Mouse (Mus musculus) layer of hippocampus, adult 18-20 months (tissue): Measurements from ENCODE around the gene Fam172a. TPM values are rescaled to one million over a fixed set of nuclear protein-coding genes. Genes with fewer than 3 reads are reported as not detected.

Experiments used
- DNase-seq, 2 experiments: peaks; one replicate each; pipeline ENCODE4 v3.0.0; 2022; ENCODE audit warnings: low spot score in 2 of 2
- total RNA-seq, 2 experiments: library from RNA; stranded (reverse); gene quantifications; 2 replicates each; pipeline ENCODE4 v1.2.3; 2021

Fam172a gene
- total RNA-seq, 2 experiments from 2014 or later, result 36.5 to 38.5 TPM

GRCm38 (mm10) chr13:78099746-78100530, 398.1 kb downstream of the Fam172a start:
- peak in 1 of 2 experiments; percentile 11 for DNase-seq

GRCm38 (mm10) chr13:78100664-78101063, 398.8 kb downstream of the Fam172a start:
- DNase-seq, result no peak

GRCm38 (mm10) chr13:78102337-78102736, 400.5 kb downstream of the Fam172a start:
- no peak for DNase-seq

GRCm38 (mm10) chr13:78104851-78105250, 403.0 kb downstream of the Fam172a start:
- DNase-seq, result no peak

- no peak for DNase-seq
These were observed 408.8 kb downstream of the Fam172a start for GRCm38 (mm10) chr13:78110648-78111047.

- DNase-seq, result no peak
These were observed 412.1 kb downstream of the Fam172a start for GRCm38 (mm10) chr13:78113978-78114377.

- DNase-seq, result no peak
These were observed 416.9 kb downstream of the Fam172a start for GRCm38 (mm10) chr13:78118715-78119114.

- no peak for DNase-seq
These were observed 420.2 kb downstream of the Fam172a start for GRCm38 (mm10) chr13:78121991-78122390.

- DNase-seq, result no peak
These were observed 422.1 kb downstream of the Fam172a start for GRCm38 (mm10) chr13:78123911-78124426.

GRCm38 (mm10) chr13:78157465-78157864, 455.6 kb downstream of the Fam172a start:
- no peak for DNase-seq

GRCm38 (mm10) chr13:78162149-78162548, 460.3 kb downstream of the Fam172a start:
- peak in 1 of 2 experiments; percentile 59 for DNase-seq

- DNase-seq, result peak; percentile 83 to 89
These were observed 461.5 kb downstream of the Fam172a start for GRCm38 (mm10) chr13:78163087-78163958.

GRCm38 (mm10) chr13:78164941-78165340, 463.1 kb downstream of the Fam172a start:
- no peak for DNase-seq

GRCm38 (mm10) chr13:78168166-78168565, 466.3 kb downstream of the Fam172a start:
- DNase-seq, result no peak

- DNase-seq, result no peak
These were observed 469.5 kb downstream of the Fam172a start for GRCm38 (mm10) chr13:78171320-78171719.

- DNase-seq, result no peak
These were observed 470.3 kb downstream of the Fam172a start for GRCm38 (mm10) chr13:78171984-78172636.

GRCm38 (mm10) chr13:78172861-78173260, 471.0 kb downstream of the Fam172a start:
- DNase-seq, result no peak

GRCm38 (mm10) chr13:78174191-78174590, 472.4 kb downstream of the Fam172a start:
- no peak for DNase-seq

GRCm38 (mm10) chr13:78174891-78175290, 473.1 kb downstream of the Fam172a start:
- no peak for DNase-seq

GRCm38 (mm10) chr13:78175821-78176380, 474.1 kb downstream of the Fam172a start:
- DNase-seq, result peak in 1 of 2 experiments; percentile 77

GRCm38 (mm10) chr13:78177381-78177950, 475.6 kb downstream of the Fam172a start:
- DNase-seq, result no peak
